Mouse (Mus musculus) liver, adult 2 months (tissue): ENCODE results near the gene Lrrc8c. TPM values are rescaled to one million over a fixed set of nuclear protein-coding genes. Genes with fewer than 3 reads are reported as not detected.

Experiments
- DNase-seq: peaks from one replicate; pipeline ENCODE4 v3.0.0-alpha.2; 2011; ENCODE audit warnings: low read depth, low spot score; ENCODE audit errors: extremely low read depth
- H3K27ac ChIP-seq: fragments of 200-500 bp; replicated peaks from 2 replicates; pipeline ENCODE4 v1.5.1; 2012; ENCODE audit warnings: low read depth, mild to moderate bottlenecking, control low read depth, inconsistent platforms, low read length; ENCODE audit not compliant: insufficient read depth
- H3K27me3 ChIP-seq: fragments of 200-500 bp; 2 replicates; pipeline ENCODE4 v1.6.1; 2012; ENCODE audit warnings: mild to moderate bottlenecking, moderate library complexity, low read length, inconsistent platforms; ENCODE audit not compliant: control insufficient read depth, insufficient read depth
- H3K36me3 ChIP-seq: fragments of 200-500 bp; 2 replicates; pipeline ENCODE4 v1.6.1; 2012; ENCODE audit warnings: low read length, inconsistent platforms; ENCODE audit not compliant: control insufficient read depth, insufficient read depth
- H3K4me1 ChIP-seq: fragments of 200-500 bp; 2 replicates; pipeline ENCODE4 v1.6.1; 2011; ENCODE audit warnings: low read length; ENCODE audit not compliant: control insufficient read depth, insufficient read depth
- H3K4me3 ChIP-seq: fragments of 200-500 bp; 2 replicates; pipeline ENCODE4 v1.5.1; 2011; ENCODE audit warnings: low read depth, mild to moderate bottlenecking, control low read depth, low read length, moderate library complexity; ENCODE audit not compliant: insufficient read depth
- H3K79me2 ChIP-seq: fragments of 200-500 bp; 2 replicates; pipeline ENCODE4 v1.6.1; 2012; ENCODE audit warnings: inconsistent platforms, mild to moderate bottlenecking, low read length, moderate library complexity; ENCODE audit not compliant: control insufficient read depth, insufficient read depth
- H3K9ac ChIP-seq: fragments of 200-500 bp; 2 replicates; pipeline ENCODE4 v1.6.1; 2012; ENCODE audit warnings: low read depth, mild to moderate bottlenecking, control low read depth, inconsistent platforms, low read length
- CTCF ChIP-seq: fragments of 200-500 bp; IDR thresholded peaks from 2 replicates; pipeline ENCODE4 v1.5.1; 2011; ENCODE audit warnings: low read depth, low read length, control low read depth
- POLR2A ChIP-seq: fragments of 200-500 bp; IDR thresholded peaks from 2 replicates; pipeline ENCODE4 v1.6.1; 2011; ENCODE audit warnings: low read length, control low read depth; ENCODE audit not compliant: insufficient read depth; ENCODE audit errors: extremely low read depth
- WGBS: fragments of 180-500 bp; shearing (Covaris S2); methylation state at CpG from one replicate; pipeline ENCODE4 v1.1.7; 2018; 5-methylcytosine and 5-hydroxymethylcytosine counted together
- polyA plus RNA-seq: library from polyadenylated mRNA; depleted of rRNA; stranded (reverse); fragments of >200 nt; gene quantifications from 2 replicates; pipeline ENCODE4 v1.2.3, GENCODE M21; 2012
- total RNA-seq: library from RNA; depleted of rRNA; stranded (reverse); fragments of >200 nt; gene quantifications from 2 replicates; pipeline ENCODE4 v1.2.3, GENCODE M21; 2014

The Lrrc8c gene
- total and polyA plus RNA-seq, 2 experiments = 1.5 to 3.3 TPM

DNA sequence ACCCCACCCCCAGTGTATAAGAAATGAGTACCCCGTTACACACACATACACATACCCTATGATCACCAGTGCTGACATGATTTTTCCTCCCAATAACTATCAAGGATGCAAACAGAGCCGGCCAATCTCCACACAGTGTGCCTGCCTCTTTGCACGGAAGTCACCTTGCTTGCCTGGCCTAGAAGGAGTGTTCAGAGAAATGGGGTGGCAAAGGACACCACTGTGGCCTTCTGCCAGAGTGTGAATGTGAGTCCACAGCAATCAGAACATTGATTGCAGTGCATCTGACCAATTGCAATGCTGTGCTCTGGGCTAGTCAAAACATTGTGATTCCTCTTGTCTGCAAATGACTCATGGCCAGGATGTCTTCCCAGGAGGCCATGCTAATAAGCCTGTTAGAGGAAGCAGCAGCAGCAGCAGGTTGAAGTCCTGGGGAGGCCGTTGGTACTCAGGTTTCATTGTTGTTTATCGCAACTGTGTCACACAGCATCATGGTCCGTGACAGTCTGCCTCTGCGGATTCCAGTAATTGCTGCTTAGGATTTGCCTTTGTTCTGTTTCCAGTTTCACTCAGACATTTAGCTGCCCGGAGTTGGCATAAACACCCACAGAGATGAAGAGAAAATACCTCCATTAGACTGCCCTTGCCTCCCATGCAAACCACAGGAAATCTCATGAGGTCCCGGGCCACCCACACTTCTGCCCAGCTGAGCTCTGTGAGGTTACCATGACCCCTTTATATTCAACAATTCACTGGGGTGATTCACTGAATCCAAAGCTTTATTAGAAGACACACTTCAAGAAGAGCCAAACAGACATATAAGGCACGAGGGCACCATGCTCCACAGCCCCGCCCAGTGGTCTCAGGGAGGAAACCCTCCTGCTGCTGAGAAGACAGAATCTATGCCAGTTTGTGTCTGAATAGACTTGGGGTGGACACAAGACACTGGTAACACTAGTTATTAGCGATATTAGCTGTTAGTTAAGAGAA is 18.8 kb upstream of the Lrrc8c start:
- Histone ChIP-seq H3K4me3 (no peak overlapping the region), H3K36me3 (no peaks in the 10 kb centered on the region), H3K27ac (no peak overlapping the region), H3K27me3 (0 out of 2 replicates have a peak, but pooled peaks cover 5% of the 10 kb centered on the region), H3K79me2 (no peaks in the 10 kb centered on the region), H3K9ac (no peak overlapping the region), H3K4me1 (no peaks in the 10 kb centered on the region)
- no peak for DNase-seq
- TF ChIP-seq CTCF (no peak), POLR2A (no peak)
- WGBS = 77% methylated on average over 12 of the region's 12 CpGs

DNA sequence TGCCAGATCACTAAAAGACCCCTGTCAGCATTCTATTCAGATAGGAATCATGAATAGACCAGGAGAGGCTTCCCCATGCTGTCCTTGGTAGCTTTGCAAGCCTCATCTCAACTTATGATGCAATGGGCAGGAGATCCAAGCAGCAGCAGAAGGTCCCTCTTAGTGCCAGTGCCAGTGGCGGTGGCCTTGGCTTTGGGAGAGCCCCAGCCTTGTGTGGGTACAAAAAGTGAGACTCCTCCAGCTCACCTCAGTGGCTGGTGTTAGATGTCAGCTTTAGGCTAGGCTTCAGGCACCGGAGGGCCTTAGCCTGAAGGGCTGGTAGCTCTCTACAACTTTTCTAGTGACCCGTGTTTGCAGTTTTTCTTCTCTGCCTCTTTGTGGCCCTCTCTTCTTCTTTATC is 18.1 kb upstream of the Lrrc8c start:
- no peaks in the 10 kb centered on the region for H3K36me3 ChIP-seq
- no peak overlapping the region for H3K4me3 ChIP-seq
- H3K27ac ChIP-seq = no peak overlapping the region
- TF ChIP-seq POLR2A = no peak
- TF ChIP-seq CTCF = no peak
- H3K4me1 ChIP-seq = no peaks in the 10 kb centered on the region
- no peaks in the 10 kb centered on the region for H3K79me2 ChIP-seq
- DNase-seq = no peak
- WGBS = 94% methylated on average over 3 of the region's 3 CpGs
- H3K9ac ChIP-seq = no peak overlapping the region
- H3K27me3 ChIP-seq = 0 out of 2 replicates have a peak, but pooled peaks cover 5% of the 10 kb centered on the region

DNA sequence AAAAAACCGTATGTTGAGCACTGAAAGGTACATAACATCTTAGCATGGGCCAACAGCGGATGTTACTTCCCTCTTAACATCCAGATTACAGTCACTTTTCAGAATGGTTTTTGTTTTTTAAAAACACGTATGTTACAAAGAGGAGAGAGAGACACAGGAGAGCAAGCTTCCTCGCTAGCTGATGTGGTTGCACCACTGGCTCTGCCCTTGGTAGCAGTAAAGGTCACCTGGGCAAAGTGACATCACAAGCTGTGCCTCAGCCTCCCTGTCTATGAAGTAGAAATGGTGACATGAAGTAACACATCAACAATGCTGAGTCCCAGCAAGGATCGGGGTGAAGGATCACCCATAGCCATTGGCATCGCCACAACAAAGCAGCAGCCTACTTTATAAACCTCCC is 10.4 kb upstream of the Lrrc8c start:
- no peaks in the 10 kb centered on the region for H3K79me2 ChIP-seq
- no peak for DNase-seq
- no peak overlapping the region for H3K27ac ChIP-seq
- 96% methylated on average over 6 of the region's 6 CpGs for WGBS
- no peak overlapping the region for H3K9ac ChIP-seq
- no peaks in the 10 kb centered on the region for H3K27me3 ChIP-seq
- no peak overlapping the region for H3K4me3 ChIP-seq
- TF ChIP-seq CTCF (no peak), POLR2A (no peak)
- H3K4me1 ChIP-seq = no peaks in the 10 kb centered on the region
- H3K36me3 ChIP-seq = no peaks in the 10 kb centered on the region

DNA sequence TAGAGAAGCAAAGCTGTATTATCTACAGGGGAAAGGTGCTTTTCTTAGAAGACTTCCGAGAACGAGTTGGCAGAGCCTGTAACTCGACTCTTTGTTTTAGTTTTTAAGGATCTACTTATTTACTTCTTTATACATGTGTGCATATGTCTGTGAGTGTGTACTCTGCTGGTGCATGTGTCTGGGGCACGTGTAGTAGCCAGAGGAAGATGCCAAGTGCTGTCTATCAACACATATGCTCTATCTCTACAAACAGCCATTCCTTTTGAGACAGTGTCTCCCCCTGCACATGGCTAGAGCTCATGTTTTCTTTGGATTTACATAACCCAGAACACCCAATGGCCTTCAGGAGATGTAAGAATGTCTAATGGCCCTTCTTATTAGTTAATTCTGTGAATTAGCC is 6.9 kb upstream of the Lrrc8c start:
- DNase-seq = no peak

DNA sequence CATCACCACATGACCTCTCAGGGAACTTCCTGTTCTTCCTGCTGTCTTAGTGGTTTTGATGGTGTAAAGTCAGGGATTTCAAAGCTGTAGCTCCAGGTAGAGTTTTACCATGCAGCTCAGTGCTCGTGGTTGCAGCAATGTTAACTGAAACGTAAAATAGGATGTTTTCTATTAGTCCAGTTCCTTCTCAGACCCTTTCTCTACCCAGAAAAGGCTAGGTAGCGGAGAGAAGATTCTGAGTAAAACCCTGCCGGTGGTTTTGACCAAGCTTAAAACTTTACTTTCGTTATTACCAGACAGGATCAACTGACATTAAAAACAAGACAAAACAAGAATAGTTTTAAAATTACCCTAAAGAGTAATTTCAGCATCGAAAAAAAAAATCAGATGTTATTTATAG is 3.7 kb upstream of the Lrrc8c start:
- Histone ChIP-seq H3K4me1 (peaks cover 2% of the 10 kb centered on the region), H3K4me3 (no peak overlapping the region), H3K79me2 (no peaks in the 10 kb centered on the region), H3K9ac (no peak overlapping the region), H3K36me3 (no peaks in the 10 kb centered on the region), H3K27me3 (peaks cover 3% of the 10 kb centered on the region), H3K27ac (no peak overlapping the region)
- WGBS = 77% methylated on average over 6 of the region's 6 CpGs
- DNase-seq = no peak
- TF ChIP-seq POLR2A (no peak), CTCF (no peak)

More for the DNA sequence above, 6.9 kb upstream of the Lrrc8c start:
- H3K4me1 ChIP-seq = no peaks in the 10 kb centered on the region
- no peaks in the 10 kb centered on the region for H3K79me2 ChIP-seq
- H3K9ac ChIP-seq = no peak overlapping the region
- no peak overlapping the region for H3K4me3 ChIP-seq
- no peaks in the 10 kb centered on the region; the same call in 1 of the 2 replicates for H3K27me3 ChIP-seq
- TF ChIP-seq POLR2A (no peak), CTCF (no peak)
- WGBS = 71% methylated on average over 4 of the region's 4 CpGs
- no peaks in the 10 kb centered on the region for H3K36me3 ChIP-seq
- H3K27ac ChIP-seq = no peak overlapping the region

DNA sequence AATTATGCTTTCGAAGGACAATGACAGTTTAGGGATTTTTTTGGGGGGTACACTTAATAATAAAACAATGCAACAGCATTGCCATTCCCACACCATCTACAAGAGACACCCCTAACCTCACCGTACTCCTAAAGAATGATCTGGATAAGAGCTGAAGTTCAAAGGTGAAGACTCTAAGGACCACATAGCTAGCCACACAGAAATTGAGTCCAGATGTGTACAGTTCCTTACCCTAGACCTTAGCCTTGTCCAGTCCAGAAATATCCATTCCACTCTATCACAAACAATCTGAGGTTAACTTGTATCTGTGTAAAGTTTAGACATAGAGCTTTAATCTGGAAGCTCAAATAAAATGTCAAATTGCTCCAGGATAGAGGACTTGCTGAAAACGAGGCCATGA is 2.9 kb upstream of the Lrrc8c start:
- no peak for DNase-seq
- Histone ChIP-seq H3K9ac (no peak overlapping the region), H3K4me3 (no peak overlapping the region), H3K27me3 (peaks cover 3% of the 10 kb centered on the region), H3K79me2 (no peaks in the 10 kb centered on the region), H3K27ac (no peak overlapping the region), H3K36me3 (no peaks in the 10 kb centered on the region), H3K4me1 (peaks cover 2% of the 10 kb centered on the region)
- TF ChIP-seq CTCF (no peak), POLR2A (no peak)
- 78% methylated on average over 3 of the region's 3 CpGs for WGBS
